Mouse (Mus musculus) thymus, adult 2 months (tissue): ENCODE results near the gene Sik3.

Experiments
- CTCF ChIP-seq: fragments of 200-500 bp; IDR thresholded peaks from 2 replicates; pipeline ENCODE4 v1.5.1; 2012; ENCODE audit warnings: mild to moderate bottlenecking, control low read depth, low read length, moderate library complexity, borderline replicate concordance; ENCODE audit not compliant: control insufficient read depth, poor library complexity, insufficient read depth; ENCODE audit errors: extremely low read depth
- POLR2A ChIP-seq: fragments of 200-500 bp; IDR thresholded peaks from 2 replicates; pipeline ENCODE4 v1.6.1; 2012; ENCODE audit warnings: mild to moderate bottlenecking, low read length, control low read depth, moderate library complexity; ENCODE audit not compliant: control insufficient read depth, poor library complexity, insufficient read depth; ENCODE audit errors: extremely low read depth

GRCm38 (mm10) chr9:46168802-46169201 is 156.2 kb downstream of the Sik3 start:
- TF ChIP-seq CTCF (no peak), POLR2A (no peak)
